Mouse (Mus musculus) testis, adult 2 months (tissue): ENCODE results near the gene Ccdc186.

Experiments used
- CTCF ChIP-seq: fragments of 200-500 bp; IDR thresholded peaks from 2 replicates; pipeline ENCODE4 v1.5.1; 2012; ENCODE audit warnings: low read depth, mild to moderate bottlenecking, inconsistent platforms, low read length, moderate library complexity; ENCODE audit not compliant: control insufficient read depth, insufficient read depth, insufficient replicate concordance
- POLR2A ChIP-seq: fragments of 200-500 bp; IDR thresholded peaks from 2 replicates; pipeline ENCODE4 v1.6.1; 2012; ENCODE audit warnings: low read depth, mild to moderate bottlenecking, inconsistent platforms, low read length, moderate library complexity; ENCODE audit not compliant: control insufficient read depth

GRCm38 (mm10) chr19:56759740-56760139, 62.2 kb downstream of the Ccdc186 start:
- TF ChIP-seq POLR2A, result no peak
- TF ChIP-seq CTCF, result no peak
